Mouse (Mus musculus): ENCODE measurements around the gene Inppl1. TPM values are rescaled to one million over a fixed set of nuclear protein-coding genes. Genes with fewer than 3 reads are reported as not detected.

Inppl1 gene
- polyA plus RNA-seq, 1 experiment: 54.1 TPM

DNA sequence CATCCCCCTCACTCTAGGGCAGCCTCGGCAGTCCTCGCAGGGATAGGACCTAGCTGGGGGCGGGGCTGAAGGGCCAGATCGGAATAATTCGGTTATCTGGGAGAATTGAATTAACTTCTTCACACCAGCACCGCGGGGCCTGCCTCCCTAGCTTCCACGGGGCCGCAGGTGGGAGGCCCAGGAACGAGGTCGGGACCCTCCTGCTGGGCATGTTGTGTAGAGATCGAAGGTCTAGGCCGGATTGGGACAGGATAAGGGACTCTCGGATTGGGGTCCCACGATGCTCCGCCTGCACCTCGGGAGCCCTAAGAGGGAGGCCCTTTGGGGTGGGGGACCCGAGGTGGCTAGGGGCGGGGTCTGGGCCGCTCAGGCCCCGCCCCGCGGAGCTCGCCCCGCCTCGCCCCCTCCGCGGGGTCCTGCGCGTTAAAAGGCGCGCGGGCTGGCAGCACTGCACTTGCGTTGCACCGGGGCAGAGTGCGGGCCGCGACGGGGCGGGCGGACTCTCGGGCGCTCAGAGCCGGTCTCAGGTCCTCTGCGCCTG, 20.1 kb downstream of the Inppl1 start, which contains the start of gene Phox2a:
Gene Phox2a (plus strand): TSS at position 453 of the 541 bp plus-strand sequence.
- DNase-seq (ENCODE audit: low read depth, low spot score): no peak

DNA sequence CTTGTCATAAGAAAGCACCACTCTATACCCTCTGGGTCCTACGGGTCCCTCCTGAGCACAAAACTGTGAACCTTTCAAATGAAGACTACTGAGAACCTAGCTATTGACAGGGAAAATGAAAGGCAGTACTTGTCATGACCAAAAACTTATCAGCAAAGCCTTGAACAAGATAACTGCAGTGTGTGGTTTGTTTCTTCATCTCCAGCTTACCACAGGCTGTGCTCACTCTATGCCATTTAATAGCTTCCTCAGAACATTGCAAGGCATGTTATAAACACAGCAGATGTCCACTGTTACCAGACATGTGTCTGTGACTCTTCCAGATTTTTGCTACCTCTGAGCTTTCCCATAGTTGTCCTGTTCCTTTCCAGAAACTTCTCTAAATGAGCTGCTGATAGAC, 61.0 kb downstream of the Inppl1 start:
- no peak for DNase-seq (ENCODE audit: low read depth, low spot score)

More for the DNA sequence above, 20.1 kb downstream of the Inppl1 start, which contains the start of gene Phox2a:
- 6% methylated on average over 44 of the region's 45 CpGs for WGBS

DNA sequence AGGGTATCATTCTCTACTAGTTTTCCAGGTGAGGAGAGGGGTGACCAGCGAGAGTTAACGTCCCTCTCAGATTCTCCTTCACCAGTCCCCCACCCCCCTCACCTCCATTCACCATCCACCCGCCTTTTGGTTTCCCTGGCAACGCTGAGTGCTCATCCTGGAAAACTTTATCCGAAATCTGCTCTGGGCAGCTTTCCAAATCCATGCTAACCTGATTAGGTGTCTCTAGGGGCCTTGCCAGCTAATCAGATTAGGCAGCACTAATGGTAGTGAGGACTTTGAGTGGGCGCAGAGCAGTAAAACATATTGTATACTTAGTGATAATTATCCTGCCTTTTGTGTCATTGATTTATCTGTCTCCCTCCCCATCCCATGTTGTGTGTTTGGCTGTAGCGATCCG, 65.3 kb downstream of the Inppl1 start:
- WGBS: 70% methylated on average over 8 of the region's 8 CpGs
- DNase-seq (ENCODE audit: low read depth, low spot score): no peak

More for the DNA sequence above, 61.0 kb downstream of the Inppl1 start:
- 90% methylated on average over 1 of the region's 1 CpGs for WGBS

Other genes starting within 250 kb of the Inppl1 start
- 21.2 and 24.6 TPM in 2 replicates for gene Clpb, start 174.6 kb downstream of the Inppl1 start, polyA plus RNA-seq (2012; rRNA removed)
- gene Phox2a, start 19.9 kb downstream of the Inppl1 start, polyA plus RNA-seq (2012; rRNA removed): 0.41 and 0.45 TPM in 2 replicates
- 2.8 and 5.6 TPM in 2 replicates for gene Folr2, start 19.0 kb upstream of the Inppl1 start, polyA plus RNA-seq (2012; rRNA removed)
- gene Anapc15, start 25.5 kb upstream of the Inppl1 start, polyA plus RNA-seq (2012; rRNA removed): 46.4 and 67.7 TPM in 2 replicates
- gene Folr1, start 32.6 kb upstream of the Inppl1 start, polyA plus RNA-seq (2012; rRNA removed): 1.3 and 2.8 TPM in 2 replicates
- gene Lamtor1, start 67.7 kb upstream of the Inppl1 start, polyA plus RNA-seq (2012; rRNA removed): 185 and 198 TPM in 2 replicates
- gene Tomt, start 68.1 kb upstream of the Inppl1 start, polyA plus RNA-seq (2012; rRNA removed): 0.11 and 0.14 TPM in 2 replicates
- gene Lrrc51, start 95.7 kb upstream of the Inppl1 start, polyA plus RNA-seq (2012; rRNA removed): 6.3 and 6.8 TPM in 2 replicates
- 44.7 and 56.1 TPM in 2 replicates for gene Numa1, start 95.9 kb upstream of the Inppl1 start, polyA plus RNA-seq (2012; rRNA removed)
- 25.7 and 49.6 TPM in 2 replicates for gene Il18bp, start 180.5 kb upstream of the Inppl1 start, polyA plus RNA-seq (2012; rRNA removed)
- 39.9 and 70.6 TPM in 2 replicates for gene Rnf121, start 227.2 kb upstream of the Inppl1 start, polyA plus RNA-seq (2012; rRNA removed)
- 14.3 and 14.4 TPM in 2 replicates for gene Xndc1, start 227.3 kb upstream of the Inppl1 start, polyA plus RNA-seq (2012; rRNA removed)
- 1.5 and 2.2 TPM in 2 replicates for gene Xntrpc, start 227.5 kb upstream of the Inppl1 start, polyA plus RNA-seq (2012; rRNA removed)
- gene Trpc2, start 244.9 kb upstream of the Inppl1 start, polyA plus RNA-seq (2012; rRNA removed): not detected in 2 replicates